Mouse (Mus musculus) kidney, postnatal 0 days (tissue): ENCODE measurements at regions not wholly inside any gene's neighbourhood (a gene's known extent, or its start where the extent isn't known, plus 50 kb on each side); places are given as distances from the start of the nearest gene placed in this dataset.

Experiments used
- ATAC-seq: fragments of 200-750 bp; cut with Nextera tagmentation; replicated peaks from 2 replicates; pipeline ENCODE4 v1.8.0; 2017; ENCODE audit warnings: low read depth, moderate number of reproducible peaks, moderate TSS enrichment, moderate library complexity; ENCODE audit not compliant: low FRiP score
- DNase-seq: peaks from one replicate; pipeline ENCODE4 v3.0.0-alpha.2; 2016; ENCODE audit warnings: low spot score
- H3K27ac ChIP-seq: fragments of 300-500 bp; sonication (generic); 2 replicates; pipeline ENCODE4 v1.5.1; 2014; ENCODE audit warnings: mild to moderate bottlenecking
- H3K27me3 ChIP-seq: fragments of 300-500 bp; sonication (generic); 2 replicates; pipeline ENCODE4 v1.6.1; 2014; ENCODE audit warnings: low read length, mixed read lengths; ENCODE audit not compliant: insufficient read depth
- H3K36me3 ChIP-seq: fragments of 300-500 bp; sonication (generic); 2 replicates; pipeline ENCODE4 v1.6.1; 2014; ENCODE audit warnings: low read length, mixed read lengths; ENCODE audit not compliant: insufficient read depth
- H3K4me1 ChIP-seq: fragments of 300-500 bp; sonication (generic); replicated peaks from 2 replicates; pipeline ENCODE4 v1.6.1; 2014; ENCODE audit warnings: antibody characterized with exemption, low read length, mixed read lengths; ENCODE audit not compliant: insufficient read depth
- H3K4me2 ChIP-seq: fragments of 300-500 bp; sonication (generic); 2 replicates; pipeline ENCODE4 v1.6.1; 2014; ENCODE audit warnings: mild to moderate bottlenecking, low read length, moderate library complexity, mixed read lengths
- H3K4me3 ChIP-seq: fragments of 300-500 bp; sonication (generic); replicated peaks from 2 replicates; pipeline ENCODE4 v1.5.1; 2014; ENCODE audit warnings: low read depth, low read length
- H3K9ac ChIP-seq: fragments of 300-500 bp; sonication (generic); 2 replicates; pipeline ENCODE4 v1.6.1; 2014; ENCODE audit warnings: low read depth, low read length
- H3K9me3 ChIP-seq: fragments of 300-500 bp; sonication (generic); replicated peaks from 2 replicates; pipeline ENCODE4 v1.6.1; 2016; ENCODE audit warnings: low read length, inconsistent platforms, mixed read lengths
- CTCF ChIP-seq: IDR thresholded peaks from 2 replicates; pipeline ENCODE4 v1.5.1; 2016; ENCODE audit warnings: antibody characterized with exemption, low read depth, mild to moderate bottlenecking, moderate library complexity
- WGBS: fragments of 180-500 bp; shearing (Covaris S2); extraction: QIAGEN DNeasy Blood & Tissue Kit; methylation state at CpG from one replicate; pipeline ENCODE4 v1.1.7; 2014; 5-methylcytosine and 5-hydroxymethylcytosine counted together

- 80% methylated on average over 2 of the region's 2 CpGs for WGBS
- Histone ChIP-seq H3K4me1 (no peaks in the 10 kb centered on the region), H3K4me3 (no peak overlapping the region), H3K9me3 (no peaks in the 10 kb centered on the region), H3K4me2 (no peak overlapping the region), H3K36me3 (no peaks in the 10 kb centered on the region), H3K9ac (no peak overlapping the region), H3K27ac (no peak overlapping the region), H3K27me3 (no peaks in the 10 kb centered on the region)
- DNase-seq = no peak
- ATAC-seq = no peak
- TF ChIP-seq CTCF = no peak
Observed at GRCm38 (mm10) chr15:18685439-18685838, 133.3 kb upstream of the Cdh10 start.

- Histone ChIP-seq H3K27ac (no peak overlapping the region), H3K4me3 (no peak overlapping the region), H3K9me3 (no peaks in the 10 kb centered on the region), H3K27me3 (no peaks in the 10 kb centered on the region), H3K36me3 (no peaks in the 10 kb centered on the region), H3K4me1 (no peaks in the 10 kb centered on the region), H3K9ac (no peak overlapping the region), H3K4me2 (no peak overlapping the region)
- no peak for TF ChIP-seq CTCF
- ATAC-seq = no peak
- 77% methylated on average over 2 of the region's 2 CpGs for WGBS
- DNase-seq = no peak
Observed at GRCm38 (mm10) chr15:18696680-18697284, 122.0 kb upstream of the Cdh10 start.

GRCm38 (mm10) chr15:18744266-18744665, 74.5 kb upstream of the Cdh10 start:
- no peaks in the 10 kb centered on the region for H3K4me1 ChIP-seq
- DNase-seq (no peak), ATAC-seq (no peak)
- H3K4me3 ChIP-seq = no peak overlapping the region
- no peaks in the 10 kb centered on the region for H3K27me3 ChIP-seq
- H3K27ac ChIP-seq = no peak overlapping the region
- WGBS = 79% methylated on average over 1 of the region's 1 CpGs
- no peaks in the 10 kb centered on the region for H3K36me3 ChIP-seq
- no peak overlapping the region for H3K4me2 ChIP-seq
- no peak for TF ChIP-seq CTCF
- H3K9ac ChIP-seq = no peak overlapping the region
- H3K9me3 ChIP-seq = no peaks in the 10 kb centered on the region

GRCm38 (mm10) chr15:18748574-18749246, 70.0 kb upstream of the Cdh10 start:
- Histone ChIP-seq H3K9me3 (no peaks in the 10 kb centered on the region), H3K36me3 (no peaks in the 10 kb centered on the region), H3K4me1 (no peaks in the 10 kb centered on the region), H3K4me3 (no peak overlapping the region), H3K27me3 (no peaks in the 10 kb centered on the region), H3K27ac (no peak overlapping the region), H3K4me2 (no peak overlapping the region), H3K9ac (no peak overlapping the region)
- ATAC-seq (no peak), DNase-seq (peak; percentile 5)
- WGBS = 39% methylated on average over 3 of the region's 3 CpGs
- TF ChIP-seq CTCF = no peak
